Mouse (Mus musculus) embryonic fibroblast, embryonic 13.5 days (primary cell): ENCODE results near the gene Fcna. TPM values are rescaled to one million over a fixed set of nuclear protein-coding genes. Genes with fewer than 3 reads are reported as not detected.

ENCODE experiments used
- H3K27ac ChIP-seq: 2 replicates; pipeline ENCODE4 v1.5.1; 2012; ENCODE audit warnings: low read length, control low read depth, inconsistent platforms; ENCODE audit not compliant: insufficient read depth
- H3K4me1 ChIP-seq: 2 replicates; pipeline ENCODE4 v1.6.1; 2011; ENCODE audit warnings: low read length; ENCODE audit not compliant: control insufficient read depth, insufficient read depth
- H3K4me3 ChIP-seq: 2 replicates; pipeline ENCODE4 v1.5.1; 2011; ENCODE audit warnings: mild to moderate bottlenecking, control low read depth, low read length; ENCODE audit not compliant: insufficient read depth
- CTCF ChIP-seq: IDR thresholded peaks from 2 replicates; pipeline ENCODE4 v1.5.1; 2011; ENCODE audit warnings: mild to moderate bottlenecking, control low read depth, low read length, moderate library complexity, borderline replicate concordance; ENCODE audit not compliant: insufficient read depth
- POLR2A ChIP-seq: IDR thresholded peaks from 2 replicates; pipeline ENCODE4 v1.6.1; 2011; ENCODE audit warnings: low read depth, mild to moderate bottlenecking, control low read depth, low read length, moderate library complexity
- polyA plus RNA-seq: library from polyadenylated mRNA; stranded (reverse); fragments of >200 nt; gene quantifications from 2 replicates; pipeline ENCODE4 v1.2.4, GENCODE M21; 2011; ENCODE audit warnings: low read depth; ENCODE audit not compliant: missing spikeins, insufficient read length

The Fcna gene
- polyA plus RNA-seq, 1 experiment, result not detected

DNA sequence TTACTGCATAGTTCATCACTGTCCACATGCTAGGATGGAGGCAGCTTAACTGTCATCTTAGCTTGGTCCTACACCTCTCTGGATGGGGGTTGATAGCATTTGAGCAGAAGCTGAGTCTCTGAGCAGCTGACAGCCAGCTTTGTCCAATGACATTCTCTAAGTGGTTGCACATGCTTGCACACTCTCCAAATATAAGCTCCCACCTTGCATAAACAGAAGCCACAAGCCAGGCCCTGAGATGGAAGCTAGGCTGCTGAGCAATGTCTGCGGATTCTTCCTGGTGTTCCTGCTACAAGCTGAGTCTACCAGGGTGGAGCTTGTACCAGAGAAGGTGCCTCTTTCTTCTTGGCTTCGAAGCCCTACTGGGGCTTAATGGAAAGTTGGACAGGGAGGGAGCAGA, 25.1 kb upstream of the Fcna start, which contains the start of gene Lcn8:
Gene Lcn8 (plus strand): TSS at position 219 of the 400 bp plus-strand sequence.
- Histone ChIP-seq H3K4me1 (peaks cover 2% of the 10 kb centered on the region; the same call in 1 of the 2 replicates), H3K4me3 (no peak within 1 kb of the TSS), H3K27ac (no peak within 1 kb of the TSS)
- TF ChIP-seq CTCF (no peak), POLR2A (no peak)

DNA sequence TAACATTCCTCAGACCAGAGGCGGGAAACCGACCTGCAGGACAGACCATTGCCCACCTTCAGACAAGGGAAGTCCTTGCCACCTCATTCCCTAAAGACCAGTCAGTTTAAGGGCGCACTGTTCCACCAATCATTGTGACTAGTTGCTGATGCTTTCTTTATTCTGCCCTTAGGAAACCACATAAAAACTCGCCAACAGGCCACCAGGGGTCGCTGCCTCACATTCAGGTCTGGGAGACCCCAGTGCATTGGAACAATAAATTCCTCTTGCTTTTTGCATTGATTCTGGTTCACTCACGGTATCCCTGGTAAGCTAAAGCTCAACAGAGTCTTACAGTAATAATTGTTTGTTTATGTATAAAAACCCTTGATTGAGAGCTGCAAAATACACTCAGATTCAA, 12.1 kb upstream of the Fcna start:
- Histone ChIP-seq H3K4me1 (no peaks in the 10 kb centered on the region), H3K27ac (no peak overlapping the region), H3K4me3 (no peak overlapping the region)
- TF ChIP-seq CTCF, result no peak
- no peak for TF ChIP-seq POLR2A

DNA sequence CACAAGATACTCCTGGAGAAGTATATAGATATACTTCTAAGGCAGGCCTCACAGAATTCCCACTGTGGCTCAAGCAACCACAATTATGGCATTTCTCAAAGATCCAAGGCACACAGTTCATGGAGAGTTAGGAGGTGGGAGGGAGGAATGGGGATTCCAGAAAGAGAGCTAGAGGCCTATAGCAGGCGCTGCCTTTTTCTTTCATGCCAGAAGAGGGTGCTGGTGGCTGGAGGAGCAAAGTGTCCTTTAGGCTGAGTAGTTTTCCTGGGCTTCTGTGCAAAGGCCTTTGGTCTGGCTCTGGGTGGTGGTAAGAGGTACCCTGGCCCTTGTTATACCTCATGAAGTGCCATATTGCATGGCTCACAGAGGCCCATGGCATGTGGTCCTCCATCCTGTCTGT, 6.2 kb upstream of the Fcna start:
- Histone ChIP-seq H3K27ac (no peak overlapping the region), H3K4me3 (no peak overlapping the region), H3K4me1 (no peaks in the 10 kb centered on the region)
- TF ChIP-seq CTCF, result no peak
- no peak for TF ChIP-seq POLR2A

DNA sequence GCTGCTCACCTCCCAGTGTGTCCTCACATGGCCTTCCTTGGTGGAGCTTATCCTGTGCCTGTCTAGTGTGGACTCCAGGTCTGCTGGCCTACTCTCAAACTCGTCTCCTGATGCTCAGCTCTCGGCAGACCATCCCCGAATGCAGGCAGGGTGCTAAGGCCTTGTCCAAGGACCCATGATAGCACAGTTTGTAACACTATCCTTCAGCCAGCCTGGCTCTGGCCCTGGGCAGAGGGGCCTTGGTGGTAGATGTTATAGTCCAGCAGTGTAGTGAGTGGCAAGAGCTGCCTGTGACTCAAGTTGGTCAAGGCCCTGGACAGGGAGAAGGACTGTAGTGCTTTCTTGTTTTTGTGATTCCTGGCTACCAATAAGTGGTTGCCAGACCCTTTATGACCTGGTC, 5.8 kb upstream of the Fcna start:
- Histone ChIP-seq H3K4me3 (no peak overlapping the region), H3K27ac (no peak overlapping the region), H3K4me1 (no peaks in the 10 kb centered on the region)
- TF ChIP-seq POLR2A, result no peak
- no peak for TF ChIP-seq CTCF

DNA sequence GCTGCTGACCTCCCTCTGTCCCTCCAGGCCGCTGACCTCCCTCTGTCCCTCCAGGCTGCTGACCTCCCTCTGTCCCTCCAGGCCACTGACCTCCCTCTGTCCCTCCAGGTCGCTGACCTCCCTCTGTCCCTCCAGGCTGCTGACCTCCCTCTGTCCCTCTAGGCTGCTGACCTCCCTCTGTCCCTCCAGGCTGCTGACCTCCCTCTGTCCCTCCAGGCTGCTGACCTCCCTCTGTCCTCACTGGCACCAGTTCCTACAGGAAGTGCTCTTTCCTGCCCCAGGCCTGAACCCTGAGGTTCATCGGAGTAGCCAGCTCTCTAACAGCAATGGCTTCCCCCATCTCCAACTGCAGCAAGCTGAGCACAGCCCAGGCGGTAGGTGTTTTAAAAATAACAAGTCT, 908 bp upstream of the Fcna start:
- TF ChIP-seq CTCF (no peak), POLR2A (no peak)
- Histone ChIP-seq H3K4me3 (no peak overlapping the region), H3K27ac (no peak overlapping the region), H3K4me1 (0 out of 2 replicates have a peak, but pooled peaks cover 3% of the 10 kb centered on the region)

DNA sequence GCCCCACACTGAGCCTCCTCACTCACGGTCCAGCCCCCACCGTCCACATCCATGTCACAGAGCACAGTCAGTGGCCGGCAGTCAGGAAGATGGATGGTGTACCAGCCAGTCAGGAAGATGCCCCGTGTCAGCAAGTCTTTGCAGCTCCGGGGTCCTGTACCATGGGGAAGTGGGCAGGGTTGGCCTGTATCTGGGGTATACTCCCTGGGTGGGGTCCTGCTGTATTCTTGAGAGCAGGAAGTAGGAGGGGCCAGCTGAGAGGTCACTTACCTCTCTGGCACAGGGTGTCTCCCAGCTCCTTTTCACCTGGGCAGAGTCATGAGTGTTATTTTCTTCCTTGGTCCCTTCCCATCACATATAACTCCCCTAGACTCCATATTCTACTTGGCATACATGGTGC, 1.8 kb downstream of the Fcna start:
- H3K4me3 ChIP-seq, result no peak overlapping the region
- TF ChIP-seq CTCF, result no peak
- TF ChIP-seq POLR2A, result no peak
- H3K4me1 ChIP-seq, result 0 out of 2 replicates have a peak, but pooled peaks cover 3% of the 10 kb centered on the region
- H3K27ac ChIP-seq, result no peak overlapping the region

DNA sequence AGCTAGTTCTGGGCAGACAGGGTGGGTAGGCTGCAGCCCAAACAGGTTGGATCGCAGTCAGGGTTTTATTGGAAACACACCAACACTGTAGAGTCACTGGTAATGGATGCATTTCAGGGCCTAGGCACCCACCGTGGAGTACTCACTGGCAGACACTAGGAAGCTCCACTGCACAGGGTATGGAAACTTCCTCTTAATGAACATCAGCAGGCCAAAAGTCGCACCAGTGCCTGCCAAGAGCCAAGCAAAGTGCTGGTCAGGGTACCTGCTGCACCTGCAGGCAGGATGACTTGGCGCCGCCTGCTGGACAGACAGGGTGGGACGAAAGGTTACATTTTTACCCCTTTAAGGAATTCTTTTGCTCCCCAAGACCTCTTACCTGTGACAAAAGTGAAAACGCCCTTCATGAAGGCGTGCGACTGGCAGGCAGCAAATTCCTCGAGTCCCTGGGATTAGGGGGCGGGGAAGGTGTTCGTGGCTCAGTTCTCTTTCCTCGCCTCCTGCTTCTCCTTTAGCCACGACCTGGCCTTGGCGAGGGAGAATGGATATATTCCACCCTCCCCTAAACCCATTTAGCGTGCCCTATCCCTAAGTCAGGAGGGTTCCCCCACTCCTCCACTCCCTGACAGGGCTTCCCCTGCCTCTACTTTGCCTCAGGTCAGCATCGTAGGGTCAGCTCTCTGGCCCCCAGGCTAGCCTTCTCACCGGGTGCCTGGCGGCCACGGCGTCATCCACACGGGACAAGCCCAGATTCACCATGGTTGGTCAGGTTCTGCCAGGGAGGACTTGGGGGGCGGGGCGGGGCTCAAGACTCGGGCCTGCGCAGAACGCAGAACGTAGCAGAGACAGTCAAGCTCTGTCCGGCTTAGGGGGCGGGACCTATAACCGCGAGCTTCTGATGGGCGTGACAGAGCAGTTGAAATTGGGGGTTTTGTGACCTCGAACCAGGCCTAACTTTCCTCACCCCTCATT, 6.3 kb downstream of the Fcna start, which contains the start of gene Tmem141:
Gene Tmem141 (minus strand): TSS at position 777 of the 972 bp plus-strand sequence.
- Histone ChIP-seq H3K27ac (no peak within 1 kb of the TSS), H3K4me3 (peak within 1 kb of the TSS; percentile 40), H3K4me1 (no peaks in the 10 kb centered on the region)
- peak; percentile 73 for TF ChIP-seq CTCF
- TF ChIP-seq POLR2A, result peak; percentile 86

DNA sequence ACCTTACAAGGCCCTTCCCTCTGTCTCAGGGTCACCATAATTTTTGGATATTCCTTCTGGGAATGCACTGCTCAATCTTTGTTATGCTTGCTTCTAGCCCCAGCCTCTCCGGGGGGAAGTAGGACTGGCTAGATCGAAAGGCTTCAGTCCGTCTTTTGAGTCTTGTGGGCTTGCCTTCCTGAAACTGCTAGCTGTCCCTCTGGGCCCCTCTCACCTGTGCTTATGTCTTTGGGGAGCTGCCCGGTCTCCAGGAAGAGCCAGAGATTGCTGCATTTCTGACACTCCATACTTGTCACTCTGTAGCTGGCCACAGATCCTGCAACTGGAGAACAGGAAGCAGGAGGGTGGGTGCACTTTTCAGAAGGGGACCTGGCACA, 7.0 kb downstream of the Fcna start:
- no peaks in the 10 kb centered on the region for H3K4me1 ChIP-seq
- TF ChIP-seq CTCF (no peak), POLR2A (no peak)
- H3K4me3 ChIP-seq, result no peak overlapping the region
- H3K27ac ChIP-seq, result no peak overlapping the region

DNA sequence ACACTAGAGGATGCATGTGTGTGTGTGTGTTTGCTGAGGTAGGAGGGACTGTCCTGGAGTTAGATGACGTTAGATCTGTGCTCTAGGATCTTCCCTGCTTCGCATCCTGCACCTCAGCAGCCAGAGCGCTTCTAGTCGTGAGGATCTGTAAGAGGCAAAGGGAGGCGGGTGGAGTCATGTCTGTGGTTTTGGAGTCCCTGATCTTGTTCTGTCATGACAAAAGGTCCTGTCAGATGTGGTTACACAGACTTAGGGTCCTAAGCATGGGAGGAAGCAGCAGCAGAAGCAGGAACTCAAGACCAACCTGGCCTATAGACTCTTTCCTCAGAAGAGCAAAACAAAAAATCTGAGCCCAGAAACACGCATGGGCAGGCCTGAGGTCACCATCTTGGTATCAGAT, 7.4 kb downstream of the Fcna start:
- TF ChIP-seq POLR2A (no peak), CTCF (no peak)
- no peak overlapping the region for H3K27ac ChIP-seq
- H3K4me1 ChIP-seq, result no peaks in the 10 kb centered on the region
- no peak overlapping the region for H3K4me3 ChIP-seq

DNA sequence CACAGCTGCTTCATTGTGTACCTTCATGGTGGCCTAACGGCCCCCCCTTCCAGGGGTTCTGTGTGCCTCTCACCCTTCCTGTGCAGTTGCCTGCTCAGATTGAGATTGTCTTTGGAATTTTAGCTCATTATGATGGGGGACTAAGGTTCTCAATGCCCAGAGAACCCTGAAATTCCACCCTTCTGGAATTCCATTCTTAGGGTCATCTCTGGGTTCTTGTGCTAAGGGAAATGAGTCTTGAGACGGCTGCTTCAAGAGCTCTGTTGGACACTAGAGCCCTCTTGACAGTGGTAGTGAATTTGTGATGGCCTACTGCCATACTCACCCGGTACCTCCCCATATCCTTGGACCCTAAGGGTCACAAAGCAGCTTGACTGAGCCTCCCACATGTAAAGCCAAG, 10.3 kb downstream of the Fcna start, which contains the start of gene Ccdc183:
Gene Ccdc183 (minus strand): TSS at position 101 of the 400 bp plus-strand sequence.
- no peak within 1 kb of the TSS for H3K4me3 ChIP-seq
- TF ChIP-seq POLR2A, result no peak
- TF ChIP-seq CTCF, result no peak
- H3K4me1 ChIP-seq, result no peaks in the 10 kb centered on the region
- H3K27ac ChIP-seq, result no peak within 1 kb of the TSS
